Mouse (Mus musculus): ENCODE measurements around the gene Dnajb12.

DNA sequence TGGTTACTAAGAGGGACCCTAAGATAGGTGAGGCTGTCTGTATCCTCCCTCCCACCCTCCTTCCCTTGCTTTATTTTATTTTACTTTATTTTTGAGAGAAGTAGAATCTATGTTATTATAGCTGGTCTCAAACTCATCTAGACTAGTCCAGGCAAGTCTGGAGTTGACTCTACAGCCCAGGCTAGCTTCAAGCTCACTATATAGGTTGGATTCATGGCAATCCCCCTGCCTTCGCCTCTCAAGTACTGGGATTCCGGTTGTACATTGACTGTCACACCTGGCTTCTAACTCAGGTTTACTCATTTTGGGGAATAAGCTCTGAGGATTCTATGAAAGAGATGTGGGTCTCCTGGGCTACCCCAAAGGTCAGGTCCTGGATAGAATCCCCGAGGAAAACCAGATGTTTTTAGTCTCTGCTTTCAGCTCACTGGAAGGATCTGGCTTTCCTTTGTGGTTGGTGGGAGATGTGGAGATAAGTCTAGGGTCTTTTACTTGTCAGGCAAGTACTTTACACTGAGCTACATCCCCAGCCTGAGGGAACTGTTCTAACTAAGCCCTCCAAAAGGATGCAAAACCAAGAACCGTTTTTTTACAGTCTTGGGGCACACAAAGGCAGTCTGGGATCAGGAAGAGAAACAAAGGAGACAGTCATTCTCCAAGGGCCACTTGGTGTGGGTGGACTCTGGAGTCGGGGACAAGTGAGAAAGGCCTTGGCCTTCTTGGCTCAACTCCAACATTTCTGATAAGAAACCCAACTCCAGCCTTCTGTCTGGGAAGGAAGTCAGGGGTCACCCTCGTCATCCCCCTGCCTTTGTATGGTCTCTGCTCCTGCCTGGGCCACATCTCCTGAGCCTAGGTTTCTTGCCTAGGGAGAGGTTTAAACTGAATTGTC is 69.3 kb downstream of the Dnajb12 start:
- TF ChIP-seq POLR2A (IDR thresholded peaks at IDR 0.05; ENCODE audit: control insufficient read depth, extremely low read depth, insufficient read depth, low read length, poor library complexity) (no peak), CTCF (IDR thresholded peaks at IDR 0.05; ENCODE audit: borderline replicate concordance, control insufficient read depth, extremely low read depth, insufficient read depth, low read length, poor library complexity) (no peak)
